Mouse (Mus musculus) hindbrain, embryonic 11.5 days (tissue): ENCODE data around the gene Mindy3. TPM values are rescaled to one million over a fixed set of nuclear protein-coding genes. Genes with fewer than 3 reads are reported as not detected.

Source experiments
- ATAC-seq: fragments of 200-750 bp; cut with Nextera tagmentation; 2 replicates; pipeline ENCODE4 v1.8.0; 2017; ENCODE audit warnings: mild to moderate bottlenecking, moderate TSS enrichment, moderate library complexity; ENCODE audit not compliant: low FRiP score
- DNase-seq: peaks from one replicate; pipeline ENCODE4 v3.0.0-alpha.2; 2015; ENCODE audit warnings: low spot score
- H3K27ac ChIP-seq: fragments of 300-500 bp; sonication (generic); 2 replicates; pipeline ENCODE4 v1.5.1; 2014; ENCODE audit warnings: mild to moderate bottlenecking, low read depth, low read length
- H3K27me3 ChIP-seq: fragments of 300-500 bp; sonication (generic); 2 replicates; pipeline ENCODE4 v1.6.1; 2014; ENCODE audit warnings: mild to moderate bottlenecking, low read length, moderate library complexity, mixed read lengths; ENCODE audit not compliant: control insufficient read depth, insufficient read depth
- H3K36me3 ChIP-seq: fragments of 300-500 bp; sonication (generic); 2 replicates; pipeline ENCODE4 v1.6.1; 2014; ENCODE audit warnings: mild to moderate bottlenecking, low read length, moderate library complexity, mixed read lengths; ENCODE audit not compliant: control insufficient read depth, insufficient read depth
- H3K4me1 ChIP-seq: fragments of 300-500 bp; sonication (generic); replicated peaks from 2 replicates; pipeline ENCODE4 v1.6.1; 2014; ENCODE audit warnings: low read length, mixed read lengths; ENCODE audit not compliant: control insufficient read depth, insufficient read depth
- H3K4me2 ChIP-seq: fragments of 300-500 bp; sonication (generic); replicated peaks from 2 replicates; pipeline ENCODE4 v1.6.1; 2014; ENCODE audit warnings: mild to moderate bottlenecking, low read depth, low read length
- H3K4me3 ChIP-seq: fragments of 300-500 bp; sonication (generic); 2 replicates; pipeline ENCODE4 v1.5.1; 2014; ENCODE audit warnings: low read depth, low read length
- H3K9ac ChIP-seq: fragments of 300-500 bp; sonication (generic); 2 replicates; pipeline ENCODE4 v1.6.1; 2014; ENCODE audit warnings: low read depth, low read length
- H3K9me3 ChIP-seq: fragments of 300-500 bp; sonication (generic); 2 replicates; pipeline ENCODE4 v1.6.1; 2016; ENCODE audit warnings: low read length; ENCODE audit not compliant: control insufficient read depth
- WGBS: fragments of 180-500 bp; shearing (Covaris S2); extraction: QIAGEN DNeasy Blood & Tissue Kit; methylation state at CpG from one replicate; pipeline ENCODE4 v1.1.7; 2014; 5-methylcytosine and 5-hydroxymethylcytosine counted together
- polyA plus RNA-seq: library from polyadenylated mRNA; unstranded; fragments of >200 nt; fragmentation: Nextera tagmentation; extraction: Ambion mirVana; gene quantifications from 2 replicates; pipeline ENCODE4 v1.2.1, GENCODE M21; 2014

Gene Mindy3
- polyA plus RNA-seq, 1 experiment from 2014 or later = 53.8 TPM

GRCm38 (mm10) chr2:12307311-12307710 lies 112.0 kb downstream of the Mindy3 start:
- Histone ChIP-seq H3K9ac (no peak overlapping the region), H3K4me1 (no peaks in the 10 kb centered on the region), H3K27me3 (no peaks in the 10 kb centered on the region), H3K4me3 (no peak overlapping the region), H3K27ac (no peak overlapping the region), H3K9me3 (no peaks in the 10 kb centered on the region), H3K4me2 (no peak overlapping the region), H3K36me3 (no peaks in the 10 kb centered on the region)
- no peak for DNase-seq
- no peak for ATAC-seq

DNA sequence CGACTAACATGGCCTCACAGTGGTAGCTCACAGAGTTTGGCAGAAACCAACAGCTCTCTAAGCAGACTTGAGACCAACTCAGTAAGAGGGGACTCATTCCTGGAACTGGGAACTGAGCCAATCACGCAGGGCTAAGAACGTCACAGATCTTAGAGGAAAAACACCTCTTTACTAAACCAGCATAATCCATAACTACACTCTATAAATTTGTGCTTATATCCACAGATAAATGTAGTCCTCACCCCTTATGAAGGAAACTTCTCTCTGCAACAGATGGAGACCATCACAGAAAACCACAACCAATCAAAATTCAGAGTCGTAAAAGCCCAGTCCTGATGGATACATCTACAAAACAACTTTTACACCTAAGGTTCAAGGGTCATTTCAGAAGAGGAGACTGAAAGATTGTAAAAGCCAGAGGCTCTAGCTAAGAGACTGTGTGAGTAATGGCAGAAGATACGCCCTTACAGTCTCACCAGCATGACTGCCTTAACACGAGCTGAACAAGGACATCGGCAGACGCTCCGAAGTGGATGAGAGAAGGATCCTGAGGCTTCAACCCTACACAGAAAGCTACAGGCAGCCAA lies 114.1 kb downstream of the Mindy3 start:
- Histone ChIP-seq H3K4me1 (no peaks in the 10 kb centered on the region), H3K36me3 (no peaks in the 10 kb centered on the region), H3K9me3 (no peaks in the 10 kb centered on the region), H3K4me2 (no peak overlapping the region), H3K9ac (no peak overlapping the region), H3K4me3 (no peak overlapping the region), H3K27ac (no peak overlapping the region), H3K27me3 (peaks cover 9% of the 10 kb centered on the region)
- WGBS = 88% methylated on average over 9 of the region's 9 CpGs
- DNase-seq = no peak
- no peak for ATAC-seq

- WGBS = under 1% methylated on average over 56 of the region's 56 CpGs
- peak; percentile 93 for DNase-seq
- Histone ChIP-seq H3K4me1 (no peaks in the 10 kb centered on the region), H3K27me3 (peaks cover 9% of the 10 kb centered on the region), H3K36me3 (no peaks in the 10 kb centered on the region), H3K4me3 (peak within 1 kb of the TSS; percentile 65), H3K27ac (no peak within 1 kb of the TSS), H3K4me2 (peak within 1 kb of the TSS; percentile 93), H3K9me3 (no peaks in the 10 kb centered on the region), H3K9ac (peak within 1 kb of the TSS; percentile 70)
- ATAC-seq = peak; percentile 99
These were observed 117.7 kb downstream of the Mindy3 start, which contains the start of gene Itga8 for GRCm38 (mm10) chr2:12301431-12302170. Gene Itga8, minus strand, starts transcription at chr2:12301922.

GRCm38 (mm10) chr2:12300449-12301228 lies 118.6 kb downstream of the Mindy3 start:
- DNase-seq = no peak

GRCm38 (mm10) chr2:12297287-12297686 lies 122.0 kb downstream of the Mindy3 start:
- H3K27ac ChIP-seq = no peak overlapping the region
- no peak for DNase-seq
- H3K4me3 ChIP-seq = no peak overlapping the region
- H3K4me1 ChIP-seq = no peaks in the 10 kb centered on the region
- no peaks in the 10 kb centered on the region for H3K9me3 ChIP-seq
- no peak for ATAC-seq
- 86% methylated on average over 5 of the region's 5 CpGs for WGBS
- H3K4me2 ChIP-seq = no peak overlapping the region
- H3K27me3 ChIP-seq = peaks cover 9% of the 10 kb centered on the region
- H3K9ac ChIP-seq = no peak overlapping the region
- no peaks in the 10 kb centered on the region for H3K36me3 ChIP-seq

More at GRCm38 (mm10) chr2:12300449-12301228, 118.6 kb downstream of the Mindy3 start:
- Histone ChIP-seq H3K4me2 (peak overlapping the region; percentile 93), H3K9ac (no peak overlapping the region), H3K36me3 (no peaks in the 10 kb centered on the region), H3K27me3 (peaks cover 9% of the 10 kb centered on the region), H3K9me3 (no peaks in the 10 kb centered on the region), H3K27ac (no peak overlapping the region), H3K4me3 (peak overlapping the region; percentile 65; the same call in 1 of the 2 replicates), H3K4me1 (no peaks in the 10 kb centered on the region)
- peak; percentile 6; the same call in 1 of the 2 replicates for ATAC-seq
- 70% methylated on average over 15 of the region's 15 CpGs for WGBS

Other genes with a start within 250 kb of the Mindy3 start
- 3.1 and 3.4 TPM in 2 replicates for gene Itga8, start 117.5 kb downstream of the Mindy3 start, polyA plus RNA-seq